Mouse (Mus musculus) MEL (cell line): ENCODE results near the gene Alad.

Experiments
- CTCF ChIP-seq, 3 experiments: IDR thresholded peaks in 2 of 3; conservative IDR thresholded peaks in 1 of 3; 2 replicates each; pipeline ENCODE4 v1.5.1; 2011 to 2012; ENCODE audit warnings: low read length in 3 of 3, low read depth in 2 of 3, mild to moderate bottlenecking in 2 of 3, improper control_type of control experiment in 1 of 3, inconsistent platforms in 1 of 3, mixed read lengths in 1 of 3, moderate library complexity in 1 of 3; ENCODE audit not compliant: control insufficient read depth in 1 of 3, insufficient read depth in 1 of 3, poor library complexity in 1 of 3, severe bottlenecking in 1 of 3
- E2F4 ChIP-seq: IDR thresholded peaks from 2 replicates; pipeline ENCODE4 v1.6.1; 2011; ENCODE audit warnings: low read depth, low read length, improper control_type of control experiment, borderline replicate concordance
- GABPA ChIP-seq: IDR thresholded peaks from 2 replicates; pipeline ENCODE4 v1.6.1; 2012; ENCODE audit warnings: low read depth, mild to moderate bottlenecking, inconsistent platforms, low read length, improper control_type of control experiment, moderate library complexity

- no peak for TF ChIP-seq E2F4
- TF ChIP-seq CTCF (IDR thresholded peaks at IDR 0.05 in 2 of 3, conservative IDR thresholded peaks at IDR 0.05 in 1 of 3; ENCODE audit: control insufficient read depth in 1 of 3, insufficient read depth in 1 of 3, low read depth in 2 of 3, low read length in 3 of 3, poor library complexity in 1 of 3, severe bottlenecking in 1 of 3), result no peak
- TF ChIP-seq GABPA, result no peak
These were observed 16.7 kb downstream of the Alad start for GRCm38 (mm10) chr4:62502969-62503368.
